Mouse (Mus musculus) liver, embryonic 14.5 days (tissue): ENCODE data around the gene Rassf8.

Experiments
- CTCF ChIP-seq: IDR thresholded peaks from 2 replicates; pipeline ENCODE4 v1.5.1; 2016; ENCODE audit warnings: antibody characterized with exemption, low read depth, control low read depth
- EP300 ChIP-seq: IDR thresholded peaks from 2 replicates; pipeline ENCODE4 v1.6.1; 2016; ENCODE audit warnings: antibody characterized with exemption, low read depth

DNA sequence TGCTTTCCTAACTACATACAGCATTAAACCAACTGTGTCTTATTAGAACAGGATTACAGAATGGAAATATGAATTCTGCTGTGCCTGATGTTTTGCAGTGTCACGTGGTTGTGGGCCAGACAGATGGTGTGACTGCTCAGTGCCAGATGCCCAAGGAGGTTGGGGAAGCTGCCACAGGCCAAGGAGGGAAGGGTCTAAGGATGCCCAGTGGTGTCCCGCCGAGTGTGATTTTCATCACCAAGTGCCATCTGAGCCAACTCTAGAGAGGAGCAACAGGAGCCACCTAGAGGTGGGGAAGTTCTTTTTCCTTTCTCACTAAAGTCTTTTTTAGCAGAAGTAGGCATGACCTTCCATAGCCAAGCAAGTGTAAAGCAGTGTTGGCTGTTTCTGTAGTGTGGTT is 3.8 kb downstream of the Rassf8 start:
- TF ChIP-seq CTCF (no peak), EP300 (no peak)
